Mouse (Mus musculus): ENCODE measurements around the gene Slc1a7. TPM values are rescaled to one million over a fixed set of nuclear protein-coding genes. Genes with fewer than 3 reads are reported as not detected.

Slc1a7 gene
- total and polyA plus RNA-seq, 3 experiments = 0.21 to 1.9 (median 0.32) TPM

- TF ChIP-seq POLR2A (IDR thresholded peaks at IDR 0.05; ENCODE audit: insufficient read depth, low read depth, low read length) = no peak
- no peak for TF ChIP-seq EP300 (IDR thresholded peaks at IDR 0.05; ENCODE audit: insufficient read depth, low read depth, low read length)
- TF ChIP-seq CTCF (IDR thresholded peaks at IDR 0.05) = no peak
These were observed 3.0 kb downstream of the Slc1a7 start for GRCm38 (mm10) chr4:107971162-107971561.

GRCm38 (mm10) chr4:107974527-107974926, 6.4 kb downstream of the Slc1a7 start:
- Histone ChIP-seq H3K36me3 (ENCODE audit: control insufficient read depth, insufficient read depth, low read length) (no peaks in the 10 kb centered on the region), H3K27ac (no peak overlapping the region), H3K4me3 (no peak overlapping the region), H3K27me3 (ENCODE audit: control insufficient read depth, insufficient read depth, low read length) (no peaks in the 10 kb centered on the region), H3K4me1 (ENCODE audit: control insufficient read depth, insufficient read depth, low read length) (peaks cover 2% of the 10 kb centered on the region; the same call in 1 of the 2 replicates), H3K9ac (ENCODE audit: low read depth, low read length) (no peak overlapping the region), H3K79me2 (replicated peaks; ENCODE audit: control insufficient read depth, insufficient read depth, low read length) (no peaks in the 10 kb centered on the region)
- 80% methylated on average over 11 of the region's 11 CpGs for WGBS
- intact Hi-C loops (cut with DNase I) = no loop called here
- TF ChIP-seq CTCF (IDR thresholded peaks at IDR 0.05) (no peak), POLR2A (IDR thresholded peaks at IDR 0.05; ENCODE audit: insufficient read depth, low read depth, low read length) (no peak), EP300 (IDR thresholded peaks at IDR 0.05; ENCODE audit: insufficient read depth, low read depth, low read length) (no peak)
- no peak for DNase-seq

More at GRCm38 (mm10) chr4:107971162-107971561, 3.0 kb downstream of the Slc1a7 start:
- Histone ChIP-seq H3K27me3 (ENCODE audit: control insufficient read depth, insufficient read depth, low read length) (no peaks in the 10 kb centered on the region), H3K27ac (0 out of 2 replicates have a peak overlapping the region, but pooled peaks have one; percentile 47), H3K36me3 (ENCODE audit: control insufficient read depth, insufficient read depth, low read length) (no peaks in the 10 kb centered on the region), H3K79me2 (replicated peaks; ENCODE audit: control insufficient read depth, insufficient read depth, low read length) (no peaks in the 10 kb centered on the region), H3K4me1 (ENCODE audit: control insufficient read depth, insufficient read depth, low read length) (peaks cover 2% of the 10 kb centered on the region), H3K4me3 (no peak overlapping the region), H3K9ac (ENCODE audit: low read depth, low read length) (no peak overlapping the region)
- WGBS = 81% methylated on average over 1 of the region's 1 CpGs
- intact Hi-C loops (cut with DNase I) = no loop called here
- no peak for DNase-seq

GRCm38 (mm10) chr4:107975004-107975403, 6.9 kb downstream of the Slc1a7 start:
- H3K27ac ChIP-seq = no peak overlapping the region
- 65% methylated on average over 7 of the region's 7 CpGs for WGBS
- H3K79me2 ChIP-seq (replicated peaks; ENCODE audit: control insufficient read depth, insufficient read depth, low read length) = no peaks in the 10 kb centered on the region
- no peak overlapping the region for H3K9ac ChIP-seq (ENCODE audit: low read depth, low read length)
- H3K4me1 ChIP-seq (ENCODE audit: control insufficient read depth, insufficient read depth, low read length) = peaks cover 2% of the 10 kb centered on the region; the same call in 1 of the 2 replicates
- intact Hi-C loops (cut with DNase I) = no loop called here
- H3K36me3 ChIP-seq (ENCODE audit: control insufficient read depth, insufficient read depth, low read length) = no peaks in the 10 kb centered on the region
- TF ChIP-seq POLR2A (IDR thresholded peaks at IDR 0.05; ENCODE audit: insufficient read depth, low read depth, low read length) (no peak), CTCF (IDR thresholded peaks at IDR 0.05) (no peak), EP300 (IDR thresholded peaks at IDR 0.05; ENCODE audit: insufficient read depth, low read depth, low read length) (no peak)
- DNase-seq = no peak
- no peaks in the 10 kb centered on the region for H3K27me3 ChIP-seq (ENCODE audit: control insufficient read depth, insufficient read depth, low read length)
- H3K4me3 ChIP-seq = no peak overlapping the region

DNA sequence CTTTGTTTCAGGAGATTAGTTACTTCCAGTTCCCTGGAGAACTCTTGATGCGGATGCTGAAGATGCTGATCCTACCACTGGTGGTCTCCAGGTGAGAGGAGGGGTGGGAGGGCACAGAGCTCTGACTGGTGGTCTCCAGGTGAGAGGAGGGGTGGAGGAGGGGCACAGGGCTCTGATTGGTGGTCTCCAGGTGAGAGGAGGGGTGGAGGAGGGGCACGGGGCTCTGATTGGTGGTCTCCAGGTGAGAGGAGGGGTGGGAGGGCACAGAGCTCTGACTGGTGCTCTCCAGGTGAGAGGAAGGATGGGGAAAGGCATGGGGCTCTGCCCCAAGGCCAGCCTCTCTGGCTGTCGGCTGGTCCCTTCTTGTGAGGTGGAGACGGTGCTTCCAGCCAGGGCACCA, 9.5 kb downstream of the Slc1a7 start:
- no peak for DNase-seq
- Histone ChIP-seq H3K9ac (ENCODE audit: low read depth, low read length) (no peak overlapping the region), H3K79me2 (replicated peaks; ENCODE audit: control insufficient read depth, insufficient read depth, low read length) (no peaks in the 10 kb centered on the region), H3K4me3 (no peak overlapping the region), H3K27me3 (ENCODE audit: control insufficient read depth, insufficient read depth, low read length) (no peaks in the 10 kb centered on the region), H3K36me3 (ENCODE audit: control insufficient read depth, insufficient read depth, low read length) (no peaks in the 10 kb centered on the region), H3K27ac (no peak overlapping the region), H3K4me1 (ENCODE audit: control insufficient read depth, insufficient read depth, low read length) (peaks cover 2% of the 10 kb centered on the region; the same call in 1 of the 2 replicates)
- intact Hi-C loops (cut with DNase I) = no loop called here
- WGBS = 68% methylated on average over 4 of the region's 4 CpGs
- TF ChIP-seq CTCF (IDR thresholded peaks at IDR 0.05) (no peak), POLR2A (IDR thresholded peaks at IDR 0.05; ENCODE audit: insufficient read depth, low read depth, low read length) (no peak), EP300 (IDR thresholded peaks at IDR 0.05; ENCODE audit: insufficient read depth, low read depth, low read length) (no peak)

DNA sequence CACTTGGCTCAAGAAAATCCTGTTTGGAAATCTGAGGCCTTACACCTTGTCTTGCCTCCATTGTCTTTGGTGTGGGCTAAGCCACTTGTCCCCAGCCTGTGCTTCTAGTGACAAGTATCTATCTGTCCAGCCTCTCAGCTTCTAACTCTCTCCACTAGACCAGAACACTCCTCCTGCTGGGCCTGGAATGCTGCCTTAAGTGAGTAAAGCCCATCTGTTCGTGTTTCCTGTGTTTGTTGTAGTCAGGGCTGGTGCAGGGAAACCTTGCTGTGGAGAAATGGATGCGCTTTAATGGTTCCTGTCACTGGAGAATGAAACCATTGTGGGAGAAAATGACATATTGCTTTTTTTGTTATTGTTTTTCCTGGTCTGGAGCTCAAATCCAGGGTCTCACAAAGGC, 11.4 kb downstream of the Slc1a7 start:
- WGBS = 31% methylated on average over 2 of the region's 2 CpGs

DNA sequence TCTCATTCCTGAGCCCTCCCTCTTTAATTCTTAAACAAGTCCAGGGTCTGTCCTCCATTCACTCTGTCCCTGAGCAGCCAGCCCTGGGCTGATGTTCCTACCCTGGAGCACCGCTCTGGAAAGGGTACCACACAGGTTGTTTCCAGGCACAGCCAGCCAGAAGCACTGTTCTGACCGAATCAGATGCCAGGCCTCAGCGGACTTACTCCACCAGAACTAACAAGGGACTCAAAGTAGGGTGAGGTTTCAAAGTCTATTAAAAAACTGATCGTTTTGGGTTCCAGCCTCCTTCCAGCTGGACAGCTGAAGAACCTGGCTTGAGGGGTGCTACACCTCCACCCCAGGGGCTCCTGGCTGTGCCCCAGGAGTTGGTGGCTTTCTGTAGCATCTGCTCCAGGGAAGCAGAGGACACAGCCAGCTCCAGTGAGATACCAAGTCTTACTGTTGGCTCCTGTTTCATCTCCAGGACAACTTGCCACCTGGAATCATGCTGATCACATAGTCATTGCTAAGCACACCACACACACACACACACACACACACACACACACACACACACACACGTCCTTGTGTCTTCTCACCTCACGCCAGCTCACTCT, 12.0 kb downstream of the Slc1a7 start:
- intact Hi-C loops (cut with DNase I) = no loop called here
- Histone ChIP-seq H3K27me3 (ENCODE audit: control insufficient read depth, insufficient read depth, low read length) (no peaks in the 10 kb centered on the region), H3K4me3 (no peak overlapping the region), H3K9ac (ENCODE audit: low read depth, low read length) (no peak overlapping the region), H3K27ac (no peak overlapping the region), H3K4me1 (ENCODE audit: control insufficient read depth, insufficient read depth, low read length) (peaks cover 9% of the 10 kb centered on the region), H3K79me2 (replicated peaks; ENCODE audit: control insufficient read depth, insufficient read depth, low read length) (no peaks in the 10 kb centered on the region), H3K36me3 (ENCODE audit: control insufficient read depth, insufficient read depth, low read length) (no peaks in the 10 kb centered on the region)
- TF ChIP-seq POLR2A (IDR thresholded peaks at IDR 0.05; ENCODE audit: insufficient read depth, low read depth, low read length) (no peak), CTCF (IDR thresholded peaks at IDR 0.05) (no peak), EP300 (IDR thresholded peaks at IDR 0.05; ENCODE audit: insufficient read depth, low read depth, low read length) (no peak)
- WGBS = 86% methylated on average over 6 of the region's 6 CpGs
- no peak for DNase-seq

More for the DNA sequence above, 11.4 kb downstream of the Slc1a7 start:
- DNase-seq = no peak
- Histone ChIP-seq H3K9ac (ENCODE audit: low read depth, low read length) (no peak overlapping the region), H3K4me3 (no peak overlapping the region), H3K27me3 (ENCODE audit: control insufficient read depth, insufficient read depth, low read length) (no peaks in the 10 kb centered on the region), H3K27ac (no peak overlapping the region), H3K36me3 (ENCODE audit: control insufficient read depth, insufficient read depth, low read length) (no peaks in the 10 kb centered on the region), H3K4me1 (ENCODE audit: control insufficient read depth, insufficient read depth, low read length) (peaks cover 5% of the 10 kb centered on the region; the same call in 1 of the 2 replicates), H3K79me2 (replicated peaks; ENCODE audit: control insufficient read depth, insufficient read depth, low read length) (no peaks in the 10 kb centered on the region)
- TF ChIP-seq CTCF (IDR thresholded peaks at IDR 0.05) (no peak), POLR2A (IDR thresholded peaks at IDR 0.05; ENCODE audit: insufficient read depth, low read depth, low read length) (no peak), EP300 (IDR thresholded peaks at IDR 0.05; ENCODE audit: insufficient read depth, low read depth, low read length) (no peak)
- intact Hi-C loops (cut with DNase I) = no loop called here
